Mouse (Mus musculus) kidney, embryonic 16.5 days (tissue): ENCODE results near the gene Ppp2r2d. TPM values are rescaled to one million over a fixed set of nuclear protein-coding genes. Genes with fewer than 3 reads are reported as not detected.
A peak's percentile ranks its signal among the peaks of the same experiment; 100 is the strongest.

Experiments
- ATAC-seq: fragments of 200-750 bp; cut with Nextera tagmentation; 2 replicates; pipeline ENCODE4 v1.8.0; 2017; ENCODE audit warnings: moderate TSS enrichment; ENCODE audit not compliant: low FRiP score, low TSS enrichment
- H3K27ac ChIP-seq: fragments of 300-500 bp; sonication (generic); 2 replicates; pipeline ENCODE4 v1.5.1; 2014; ENCODE audit warnings: low read length
- H3K27me3 ChIP-seq: fragments of 300-500 bp; sonication (generic); 2 replicates; pipeline ENCODE4 v1.6.1; 2014; ENCODE audit warnings: low read length, control low read depth, mixed read lengths; ENCODE audit not compliant: insufficient read depth
- H3K36me3 ChIP-seq: fragments of 300-500 bp; sonication (generic); 2 replicates; pipeline ENCODE4 v1.6.1; 2014; ENCODE audit warnings: low read length, control low read depth, mixed read lengths; ENCODE audit not compliant: insufficient read depth
- H3K4me1 ChIP-seq: fragments of 300-500 bp; sonication (generic); 2 replicates; pipeline ENCODE4 v1.6.1; 2014; ENCODE audit warnings: low read length, control low read depth, mixed read lengths; ENCODE audit not compliant: insufficient read depth
- H3K4me2 ChIP-seq: fragments of 300-500 bp; sonication (generic); replicated peaks from 2 replicates; pipeline ENCODE4 v1.6.1; 2014; ENCODE audit warnings: low read depth, low read length
- H3K4me3 ChIP-seq: fragments of 300-500 bp; sonication (generic); 2 replicates; pipeline ENCODE4 v1.5.1; 2014; ENCODE audit warnings: mild to moderate bottlenecking, low read length
- H3K9ac ChIP-seq: fragments of 300-500 bp; sonication (generic); replicated peaks from 2 replicates; pipeline ENCODE4 v1.6.1; 2014; ENCODE audit warnings: low read length
- H3K9me3 ChIP-seq: fragments of 300-500 bp; sonication (generic); 2 replicates; pipeline ENCODE4 v1.6.1; 2016; ENCODE audit warnings: low read length, control low read depth
- WGBS: fragments of 180-500 bp; shearing (Covaris S2); extraction: QIAGEN DNeasy Blood & Tissue Kit; methylation state at CpG from one replicate; pipeline ENCODE4 v1.1.7; 2014; 5-methylcytosine and 5-hydroxymethylcytosine counted together
- polyA plus RNA-seq: library from polyadenylated mRNA; unstranded; fragments of >200 nt; fragmentation: Nextera tagmentation; extraction: Ambion mirVana; gene quantifications from 2 replicates; pipeline ENCODE4 v1.2.1, GENCODE M21; 2015

The Ppp2r2d gene
- polyA plus RNA-seq, 1 experiment from 2014 or later = 28.7 TPM

- no peak overlapping the region for H3K4me2 ChIP-seq
- no peak overlapping the region for H3K4me3 ChIP-seq
- H3K4me1 ChIP-seq = peaks cover 11% of the 10 kb centered on the region
- no peak for ATAC-seq
- no peaks in the 10 kb centered on the region for H3K27me3 ChIP-seq
- no peaks in the 10 kb centered on the region for H3K9me3 ChIP-seq
- 82% methylated on average over 3 of the region's 3 CpGs for WGBS
- no peaks in the 10 kb centered on the region for H3K36me3 ChIP-seq
- H3K9ac ChIP-seq = no peak overlapping the region
- no peak overlapping the region for H3K27ac ChIP-seq
These were observed 67.7 kb downstream of the Ppp2r2d start for GRCm38 (mm10) chr7:138913616-138914015.

- peak overlapping the region; percentile 86 for H3K27ac ChIP-seq
- peak overlapping the region; percentile 43 for H3K4me3 ChIP-seq
- no peaks in the 10 kb centered on the region for H3K36me3 ChIP-seq
- H3K27me3 ChIP-seq = no peaks in the 10 kb centered on the region
- H3K9me3 ChIP-seq = no peaks in the 10 kb centered on the region
- WGBS = 2% methylated on average over 26 of the region's 26 CpGs
- peak overlapping the region; percentile 67 for H3K4me2 ChIP-seq
- H3K9ac ChIP-seq = peak overlapping the region; percentile 60
- peaks cover 3% of the 10 kb centered on the region; the same call in 1 of the 2 replicates for H3K4me1 ChIP-seq
- peak; percentile 86 for ATAC-seq
These were observed 73.5 kb downstream of the Ppp2r2d start for GRCm38 (mm10) chr7:138919156-138919944.

GRCm38 (mm10) chr7:138921611-138922010 lies 75.7 kb downstream of the Ppp2r2d start:
- 94% methylated on average over 8 of the region's 8 CpGs for WGBS
- H3K4me1 ChIP-seq = peaks cover 3% of the 10 kb centered on the region; the same call in 1 of the 2 replicates

GRCm38 (mm10) chr7:138923756-138924425 lies 78.0 kb downstream of the Ppp2r2d start:
- Histone ChIP-seq H3K27ac (no peak overlapping the region), H3K36me3 (no peaks in the 10 kb centered on the region), H3K4me2 (no peak overlapping the region), H3K9me3 (no peaks in the 10 kb centered on the region), H3K27me3 (no peaks in the 10 kb centered on the region), H3K4me3 (no peak overlapping the region), H3K4me1 (peaks cover 3% of the 10 kb centered on the region; the same call in 1 of the 2 replicates), H3K9ac (no peak overlapping the region)
- WGBS = 9% methylated on average over 3 of the region's 3 CpGs
- ATAC-seq = no peak

More at GRCm38 (mm10) chr7:138921611-138922010, 75.7 kb downstream of the Ppp2r2d start:
- Histone ChIP-seq H3K36me3 (no peaks in the 10 kb centered on the region), H3K9me3 (no peaks in the 10 kb centered on the region), H3K4me2 (no peak overlapping the region), H3K9ac (no peak overlapping the region), H3K4me3 (no peak overlapping the region), H3K27me3 (no peaks in the 10 kb centered on the region), H3K27ac (no peak overlapping the region)
- ATAC-seq = no peak

DNA sequence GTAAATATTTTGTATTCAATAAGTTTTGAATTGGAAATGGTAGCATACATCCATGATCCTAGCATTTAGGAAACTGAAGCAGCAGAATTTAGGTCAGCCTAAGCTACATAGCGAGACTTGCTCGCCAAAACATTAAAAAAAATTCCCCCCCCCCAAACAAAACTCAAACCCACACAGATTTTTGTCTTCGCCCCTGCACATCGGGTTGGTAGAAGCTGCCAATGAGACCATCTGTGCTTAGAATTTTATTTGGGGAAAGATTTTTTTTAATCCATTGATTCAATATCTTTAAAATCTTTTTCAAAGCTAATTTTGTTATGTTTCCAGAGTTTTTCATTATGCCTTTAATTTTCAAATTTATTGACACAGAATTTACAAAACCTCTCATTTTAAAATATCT lies 82.6 kb downstream of the Ppp2r2d start:
- no peak overlapping the region for H3K27ac ChIP-seq
- H3K4me3 ChIP-seq = no peak overlapping the region
- no peak overlapping the region for H3K4me2 ChIP-seq
- no peak for ATAC-seq
- H3K36me3 ChIP-seq = no peaks in the 10 kb centered on the region
- no peaks in the 10 kb centered on the region for H3K9me3 ChIP-seq
- H3K9ac ChIP-seq = no peak overlapping the region
- H3K4me1 ChIP-seq = no peaks in the 10 kb centered on the region
- WGBS = 95% methylated on average over 4 of the region's 4 CpGs
- H3K27me3 ChIP-seq = no peaks in the 10 kb centered on the region

Other genes starting within 250 kb of the Ppp2r2d start
- 16.9 and 18.9 TPM in 2 replicates for gene Mapk1ip1, start 194 bp downstream of the Ppp2r2d start, polyA plus RNA-seq
- gene Bnip3, start 63.4 kb downstream of the Ppp2r2d start, polyA plus RNA-seq = 115 and 117 TPM in 2 replicates
- gene Jakmip3, start 94.7 kb downstream of the Ppp2r2d start, polyA plus RNA-seq = 0.22 TPM in 2 replicates
- gene Dpysl4, start 239.9 kb downstream of the Ppp2r2d start, polyA plus RNA-seq = 15.0 and 15.5 TPM in 2 replicates